Mouse (Mus musculus) embryonic stem cell, embryonic (primary cell): ENCODE results near the gene Btg1.

Source experiments
- CTCF ChIA-PET, 4 experiments: fragments of 300-600 bp in 2 of 4; fragments of 350-600 bp in 2 of 4; sonication (Branson Sonifier 250); formaldehyde crosslinking; loops; one replicate each; lab custom pipeline; 2022; ENCODE audit warnings: inconsistent platforms in 2 of 4; lab: Charles Lee
- POLR2A ChIA-PET, 4 experiments: fragments of 300-600 bp in 2 of 4; fragments of 350-600 bp in 2 of 4; sonication (Branson Sonifier 250); formaldehyde crosslinking; loops; one replicate each; lab custom pipeline; 2022; ENCODE audit warnings: antibody characterized with exemption in 4 of 4, inconsistent platforms in 1 of 4; lab: Charles Lee

Gene Btg1

GRCm38 (mm10) chr10:96616709-96617116 is at the start of gene Btg1:
Gene Btg1 (plus strand): TSS chr10:96617006.
- CTCF ChIA-PET: interaction anchor here in 3 of 4 experiments (0.5 to 0.8 kb wide), 5 partner anchors 26 to 854 kb away, joined by 3 to 8 read pairs (median 4); no protein-coding TSS in a partner anchor
- POLR2A ChIA-PET: interaction anchor here (0.5 to 24.3 kb wide), 301 partner anchors 9 to 1371 kb away, joined by 3 to 1138 read pairs (median 4); partner anchors contain the start of genes Eea1 (in 3 of the 4), Gm5426 (in 1 of the 4) and Ube2n (in 1 of the 4)

GRCm38 (mm10) chr10:96569469-96569868 is 47.3 kb upstream of the Btg1 start:
- POLR2A ChIA-PET: no interaction called here
- CTCF ChIA-PET: no interaction called here

- ChIA-PET CTCF (no interaction called here), POLR2A (interaction anchor here in 1 of 4 experiments (1.4 kb wide), 1 partner anchor 46 kb away, joined by 5 read pairs; the partner anchor contains the start of gene Btg1)
Observed at GRCm38 (mm10) chr10:96571176-96571575, 45.6 kb upstream of the Btg1 start.

- POLR2A ChIA-PET: interaction anchor here in 3 of 4 experiments (0.8 to 3.6 kb wide), 7 partner anchors 17 to 1536 kb away, joined by 3 to 24 read pairs (median 3); partner anchors contain the start of gene Btg1 (in 3 of the 3)
Observed at GRCm38 (mm10) chr10:96574786-96575185, 42.0 kb upstream of the Btg1 start.

GRCm38 (mm10) chr10:96575338-96575737 is 41.5 kb upstream of the Btg1 start:
- POLR2A ChIA-PET: interaction anchor here in 3 of 4 experiments (0.8 to 3.6 kb wide), 7 partner anchors 17 to 1536 kb away, joined by 3 to 24 read pairs (median 3); partner anchors contain the start of gene Btg1 (in 3 of the 3)
- CTCF ChIA-PET: interaction anchor here in 1 of 4 experiments (0.5 kb wide), 1 partner anchor 79 kb away, joined by 5 read pairs; no protein-coding TSS in a partner anchor

More at GRCm38 (mm10) chr10:96574786-96575185, 42.0 kb upstream of the Btg1 start:
- CTCF ChIA-PET: interaction anchor here in 1 of 4 experiments (0.5 kb wide), 2 partner anchors 12 to 80 kb away, joined by 3 to 5 read pairs; no protein-coding TSS in a partner anchor

- CTCF ChIA-PET: no interaction called here
- POLR2A ChIA-PET: interaction anchor here in 1 of 4 experiments (1.0 kb wide), 1 partner anchor 23 kb away, joined by 3 read pairs; no protein-coding TSS in a partner anchor
Observed at GRCm38 (mm10) chr10:96578924-96579323, 37.9 kb upstream of the Btg1 start.

- CTCF ChIA-PET: no interaction called here
- POLR2A ChIA-PET: interaction anchor here in 3 of 4 experiments (0.8 to 1.2 kb wide), 4 partner anchors 17 to 37 kb away, joined by 3 to 4 read pairs (median 4); partner anchors contain the start of gene Btg1 (in 2 of the 3)
Observed at GRCm38 (mm10) chr10:96579436-96579835, 37.4 kb upstream of the Btg1 start.

- CTCF ChIA-PET: no interaction called here
- POLR2A ChIA-PET: interaction anchor here (0.6 to 1.2 kb wide), 6 partner anchors 16 to 381 kb away, joined by 3 to 4 read pairs (median 3); partner anchors contain the start of gene Btg1 (in 2 of the 4)
Observed at GRCm38 (mm10) chr10:96580246-96580645, 36.6 kb upstream of the Btg1 start.

GRCm38 (mm10) chr10:96581232-96581631 is 35.6 kb upstream of the Btg1 start:
- ChIA-PET CTCF (no interaction called here), POLR2A (interaction anchor here in 1 of 4 experiments (0.9 to 1.0 kb wide), 2 partner anchors 35 to 42 kb away, joined by 3 to 4 read pairs; partner anchors contain the start of gene Btg1)

GRCm38 (mm10) chr10:96586191-96586880 is 30.5 kb upstream of the Btg1 start:
- POLR2A ChIA-PET: interaction anchor here in 2 of 4 experiments (1.3 to 1.4 kb wide), 2 partner anchors 14 to 30 kb away, joined by 3 to 4 read pairs; partner anchors contain the start of gene Btg1 (in 1 of the 2)
- CTCF ChIA-PET: no interaction called here

GRCm38 (mm10) chr10:96586881-96587217 is 30.0 kb upstream of the Btg1 start:
- CTCF ChIA-PET: interaction anchor here in 1 of 4 experiments (0.7 kb wide), 1 partner anchor 12 kb away, joined by 3 read pairs; no protein-coding TSS in a partner anchor
- POLR2A ChIA-PET: interaction anchor here in 2 of 4 experiments (1.3 to 1.4 kb wide), 2 partner anchors 14 to 30 kb away, joined by 3 to 4 read pairs; partner anchors contain the start of gene Btg1 (in 1 of the 2)

- POLR2A ChIA-PET: interaction anchor here in 1 of 4 experiments (2.8 kb wide), 1 partner anchor 29 kb away, joined by 7 read pairs; the partner anchor contains the start of gene Btg1
- CTCF ChIA-PET: no interaction called here
Observed at GRCm38 (mm10) chr10:96588233-96588632, 28.6 kb upstream of the Btg1 start.

GRCm38 (mm10) chr10:96589781-96590180 is 27.0 kb upstream of the Btg1 start:
- POLR2A ChIA-PET: interaction anchor here in 3 of 4 experiments (1.0 to 2.8 kb wide), 4 partner anchors 27 to 32 kb away, joined by 3 to 8 read pairs (median 6); partner anchors contain the start of gene Btg1 (in 3 of the 3)
- CTCF ChIA-PET: no interaction called here

GRCm38 (mm10) chr10:96592089-96592488 is 24.7 kb upstream of the Btg1 start:
- ChIA-PET CTCF (interaction anchor here in 1 of 4 experiments (0.5 to 0.7 kb wide), 2 partner anchors 171 to 217 kb away, joined by 3 read pairs; no protein-coding TSS in a partner anchor), POLR2A (interaction anchor here in 2 of 4 experiments (1.0 to 2.7 kb wide), 2 partner anchors 24 to 25 kb away, joined by 4 to 10 read pairs; partner anchors contain the start of gene Btg1 (in 2 of the 2))

GRCm38 (mm10) chr10:96595435-96596132 is 21.2 kb upstream of the Btg1 start:
- ChIA-PET POLR2A (interaction anchor here in 3 of 4 experiments (0.6 to 5.7 kb wide), 8 partner anchors 14 to 500 kb away, joined by 3 to 30 read pairs (median 4); partner anchors contain the start of gene Btg1 (in 2 of the 3)), CTCF (no interaction called here)

GRCm38 (mm10) chr10:96596411-96596810 is 20.4 kb upstream of the Btg1 start:
- POLR2A ChIA-PET: interaction anchor here in 3 of 4 experiments (1.3 to 5.7 kb wide), 6 partner anchors 14 to 125 kb away, joined by 3 to 30 read pairs (median 4); partner anchors contain the start of gene Btg1 (in 2 of the 3)

GRCm38 (mm10) chr10:96599641-96600040 is 17.2 kb upstream of the Btg1 start:
- CTCF ChIA-PET: no interaction called here
- POLR2A ChIA-PET: no interaction called here

More at GRCm38 (mm10) chr10:96596411-96596810, 20.4 kb upstream of the Btg1 start:
- CTCF ChIA-PET: no interaction called here

GRCm38 (mm10) chr10:96601670-96602069 is 15.1 kb upstream of the Btg1 start:
- CTCF ChIA-PET: no interaction called here
- POLR2A ChIA-PET: interaction anchor here in 2 of 4 experiments (1.0 to 8.0 kb wide), 5 partner anchors 15 to 121 kb away, joined by 3 to 95 read pairs (median 5); partner anchors contain the start of gene Btg1 (in 2 of the 2)
